Mouse (Mus musculus): ENCODE results near the gene Fcgr4. TPM values are rescaled to one million over a fixed set of nuclear protein-coding genes. Genes with fewer than 3 reads are reported as not detected.

Fcgr4 gene
- total and polyA plus RNA-seq, 2 experiments from 2014 or later = 0.23 to 0.60 TPM

- no peak for TF ChIP-seq CTCF (IDR thresholded peaks at IDR 0.05; ENCODE audit: low read depth)
- no peak for TF ChIP-seq EP300 (IDR thresholded peaks at IDR 0.05; ENCODE audit: low read depth)
- Histone ChIP-seq H3K4me2 (ENCODE audit: low read depth, low read length) (no peak overlapping the region), H3K27ac (ENCODE audit: low read depth) (no peak overlapping the region), H3K4me3 (ENCODE audit: low read depth, low read length) (no peak overlapping the region), H3K9ac (replicated peaks; ENCODE audit: low read depth, low read length) (no peak overlapping the region), H3K27me3 (ENCODE audit: control insufficient read depth, insufficient read depth, low read length) (peaks cover 22% of the 10 kb centered on the region; the same call in 1 of the 2 replicates), H3K4me1 (ENCODE audit: control insufficient read depth, insufficient read depth) (0 out of 2 replicates have a peak, but pooled peaks cover 4% of the 10 kb centered on the region), H3K9me3 (replicated peaks; ENCODE audit: control insufficient read depth, low read length) (no peaks in the 10 kb centered on the region), H3K36me3 (replicated peaks; ENCODE audit: control insufficient read depth, insufficient read depth, low read length) (no peaks in the 10 kb centered on the region)
- DNase-seq (ENCODE audit: low spot score) = no peak
- ATAC-seq (ENCODE audit: insufficient read depth, low read depth) = no peak
- WGBS = 75% methylated on average over 3 of the region's 3 CpGs
These were observed 13.0 kb downstream of the Fcgr4 start for GRCm38 (mm10) chr1:171031752-171032151.

DNA sequence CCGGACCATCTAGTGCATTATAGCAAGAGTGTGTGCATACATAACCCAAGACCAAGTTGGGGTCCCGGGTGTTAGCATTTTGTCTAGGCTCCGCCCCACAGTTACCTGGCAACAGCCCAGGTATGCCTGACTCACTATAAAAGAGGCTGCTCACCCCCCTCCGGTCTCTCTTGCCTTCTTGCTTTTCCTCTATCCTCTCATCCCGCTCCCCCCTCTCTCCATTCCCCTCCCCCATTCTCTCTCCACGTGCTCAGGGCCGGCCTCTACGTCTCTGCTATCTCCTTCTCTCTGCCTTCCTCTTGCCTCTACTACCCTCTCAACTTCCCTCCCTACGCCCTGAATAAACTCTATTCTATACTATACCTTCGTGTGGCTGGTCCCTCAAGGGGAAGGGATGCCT lies 14.0 kb downstream of the Fcgr4 start:
- TF ChIP-seq CTCF (IDR thresholded peaks at IDR 0.05; ENCODE audit: low read depth) = no peak
- no peak for TF ChIP-seq EP300 (IDR thresholded peaks at IDR 0.05; ENCODE audit: low read depth)
- Histone ChIP-seq H3K27ac (ENCODE audit: low read depth) (no peak overlapping the region), H3K4me3 (ENCODE audit: low read depth, low read length) (peak overlapping the region; percentile 59), H3K27me3 (ENCODE audit: control insufficient read depth, insufficient read depth, low read length) (peaks cover 22% of the 10 kb centered on the region; the same call in 1 of the 2 replicates), H3K9ac (replicated peaks; ENCODE audit: low read depth, low read length) (0 out of 2 replicates have a peak overlapping the region, but pooled peaks have one; percentile 32), H3K4me1 (ENCODE audit: control insufficient read depth, insufficient read depth) (0 out of 2 replicates have a peak, but pooled peaks cover 5% of the 10 kb centered on the region), H3K4me2 (ENCODE audit: low read depth, low read length) (peak overlapping the region; percentile 93), H3K36me3 (replicated peaks; ENCODE audit: control insufficient read depth, insufficient read depth, low read length) (no peaks in the 10 kb centered on the region), H3K9me3 (replicated peaks; ENCODE audit: control insufficient read depth, low read length) (no peaks in the 10 kb centered on the region)
- ATAC-seq (ENCODE audit: insufficient read depth, low read depth) (no peak), DNase-seq (ENCODE audit: low spot score) (no peak)
- 7% methylated on average over 10 of the region's 10 CpGs for WGBS

- Histone ChIP-seq H3K9ac (replicated peaks; ENCODE audit: low read depth, low read length) (0 out of 2 replicates have a peak overlapping the region, but pooled peaks have one; percentile 32), H3K27me3 (ENCODE audit: control insufficient read depth, insufficient read depth, low read length) (peaks cover 22% of the 10 kb centered on the region; the same call in 1 of the 2 replicates), H3K27ac (ENCODE audit: low read depth) (no peak overlapping the region), H3K9me3 (replicated peaks; ENCODE audit: control insufficient read depth, low read length) (no peaks in the 10 kb centered on the region), H3K4me3 (ENCODE audit: low read depth, low read length) (peak overlapping the region; percentile 59), H3K36me3 (replicated peaks; ENCODE audit: control insufficient read depth, insufficient read depth, low read length) (no peaks in the 10 kb centered on the region), H3K4me1 (ENCODE audit: control insufficient read depth, insufficient read depth) (0 out of 2 replicates have a peak, but pooled peaks cover 5% of the 10 kb centered on the region), H3K4me2 (ENCODE audit: low read depth, low read length) (peak overlapping the region; percentile 93)
- ATAC-seq (ENCODE audit: insufficient read depth, low read depth) (no peak), DNase-seq (ENCODE audit: low spot score) (no peak)
- WGBS = under 1% methylated on average over 16 of the region's 16 CpGs
- TF ChIP-seq EP300 (IDR thresholded peaks at IDR 0.05; ENCODE audit: low read depth) (no peak), CTCF (IDR thresholded peaks at IDR 0.05; ENCODE audit: low read depth) (no peak)
These were observed 14.5 kb downstream of the Fcgr4 start for GRCm38 (mm10) chr1:171033196-171033595.

GRCm38 (mm10) chr1:171033756-171034155 lies 15.0 kb downstream of the Fcgr4 start:
- H3K36me3 ChIP-seq (replicated peaks; ENCODE audit: control insufficient read depth, insufficient read depth, low read length) = no peaks in the 10 kb centered on the region
- under 1% methylated on average over 20 of the region's 20 CpGs for WGBS
- no peaks in the 10 kb centered on the region for H3K9me3 ChIP-seq (replicated peaks; ENCODE audit: control insufficient read depth, low read length)
- ATAC-seq (ENCODE audit: insufficient read depth, low read depth) (peak; percentile 54), DNase-seq (ENCODE audit: low spot score) (peak; percentile 60)
- 0 out of 2 replicates have a peak, but pooled peaks cover 5% of the 10 kb centered on the region for H3K4me1 ChIP-seq (ENCODE audit: control insufficient read depth, insufficient read depth)
- peak overlapping the region; percentile 59 for H3K4me3 ChIP-seq (ENCODE audit: low read depth, low read length)
- TF ChIP-seq CTCF (IDR thresholded peaks at IDR 0.05; ENCODE audit: low read depth) (no peak), EP300 (IDR thresholded peaks at IDR 0.05; ENCODE audit: low read depth) (no peak)
- no peak overlapping the region for H3K9ac ChIP-seq (replicated peaks; ENCODE audit: low read depth, low read length)
- H3K4me2 ChIP-seq (ENCODE audit: low read depth, low read length) = peak overlapping the region; percentile 93
- no peak overlapping the region for H3K27ac ChIP-seq (ENCODE audit: low read depth)
- peaks cover 22% of the 10 kb centered on the region; the same call in 1 of the 2 replicates for H3K27me3 ChIP-seq (ENCODE audit: control insufficient read depth, insufficient read depth, low read length)

- ATAC-seq (ENCODE audit: insufficient read depth, low read depth) (no peak), DNase-seq (ENCODE audit: low spot score) (peak; percentile 14)
- H3K27me3 ChIP-seq (ENCODE audit: control insufficient read depth, insufficient read depth, low read length) = peaks cover 22% of the 10 kb centered on the region; the same call in 1 of the 2 replicates
- no peak overlapping the region for H3K9ac ChIP-seq (replicated peaks; ENCODE audit: low read depth, low read length)
- H3K4me2 ChIP-seq (ENCODE audit: low read depth, low read length) = peak overlapping the region; percentile 93
- 12% methylated on average over 11 of the region's 11 CpGs for WGBS
- TF ChIP-seq CTCF (IDR thresholded peaks at IDR 0.05; ENCODE audit: low read depth) (no peak), EP300 (IDR thresholded peaks at IDR 0.05; ENCODE audit: low read depth) (no peak)
- no peak overlapping the region for H3K27ac ChIP-seq (ENCODE audit: low read depth)
- H3K4me3 ChIP-seq (ENCODE audit: low read depth, low read length) = peak overlapping the region; percentile 59
- no peaks in the 10 kb centered on the region for H3K9me3 ChIP-seq (replicated peaks; ENCODE audit: control insufficient read depth, low read length)
- 0 out of 2 replicates have a peak, but pooled peaks cover 5% of the 10 kb centered on the region for H3K4me1 ChIP-seq (ENCODE audit: control insufficient read depth, insufficient read depth)
- no peaks in the 10 kb centered on the region for H3K36me3 ChIP-seq (replicated peaks; ENCODE audit: control insufficient read depth, insufficient read depth, low read length)
These were observed 15.5 kb downstream of the Fcgr4 start for GRCm38 (mm10) chr1:171034201-171034600.

GRCm38 (mm10) chr1:171035611-171036010 lies 16.9 kb downstream of the Fcgr4 start:
- 55% methylated on average over 11 of the region's 11 CpGs for WGBS
- H3K4me3 ChIP-seq (ENCODE audit: low read depth, low read length) = no peak overlapping the region
- H3K4me2 ChIP-seq (ENCODE audit: low read depth, low read length) = no peak overlapping the region
- H3K9me3 ChIP-seq (replicated peaks; ENCODE audit: control insufficient read depth, low read length) = no peaks in the 10 kb centered on the region
- TF ChIP-seq CTCF (IDR thresholded peaks at IDR 0.05; ENCODE audit: low read depth) (no peak), EP300 (IDR thresholded peaks at IDR 0.05; ENCODE audit: low read depth) (no peak)
- H3K9ac ChIP-seq (replicated peaks; ENCODE audit: low read depth, low read length) = no peak overlapping the region
- H3K4me1 ChIP-seq (ENCODE audit: control insufficient read depth, insufficient read depth) = 0 out of 2 replicates have a peak, but pooled peaks cover 5% of the 10 kb centered on the region
- H3K27ac ChIP-seq (ENCODE audit: low read depth) = no peak overlapping the region
- DNase-seq (ENCODE audit: low spot score) = no peak
- no peaks in the 10 kb centered on the region for H3K36me3 ChIP-seq (replicated peaks; ENCODE audit: control insufficient read depth, insufficient read depth, low read length)
- peaks cover 22% of the 10 kb centered on the region; the same call in 1 of the 2 replicates for H3K27me3 ChIP-seq (ENCODE audit: control insufficient read depth, insufficient read depth, low read length)
- no peak for ATAC-seq (ENCODE audit: insufficient read depth, low read depth)
